Mouse (Mus musculus): Measurements from ENCODE around the gene Arhgap21.

GRCm38 (mm10) chr2:20943222-20943621, 25.5 kb downstream of the Arhgap21 start:
- no peak for TF ChIP-seq CTCF (IDR thresholded peaks at IDR 0.05; ENCODE audit: low read depth, low read length)
- no peak for TF ChIP-seq GATA1 (IDR thresholded peaks at IDR 0.05; ENCODE audit: borderline replicate concordance, low read length)

All from G1E (cell line).